ENCODE assay signal across 9 mouse cellular contexts in the genomic region with DNA sequence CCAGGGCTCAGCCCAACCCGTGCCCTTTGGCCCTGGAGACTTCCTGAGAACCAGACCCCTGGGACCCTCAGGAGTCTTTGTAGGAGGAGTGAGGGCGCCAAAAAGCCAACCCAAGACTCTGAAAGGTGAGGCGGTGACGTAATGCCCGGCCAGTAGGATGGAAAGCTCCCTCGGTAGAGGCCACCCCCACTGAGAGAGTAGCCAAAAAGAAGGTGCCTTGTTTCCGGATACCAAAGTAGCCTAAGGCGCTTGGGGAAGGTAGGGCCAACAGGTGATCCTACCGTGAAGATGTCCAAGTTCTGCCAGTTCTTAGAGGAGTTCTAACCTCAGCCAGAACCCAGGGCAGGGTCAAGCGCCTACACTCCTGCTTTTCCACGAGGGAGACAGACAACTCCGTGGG. TPM values are rescaled to one million over a fixed set of nuclear protein-coding genes. Genes with fewer than 3 reads are reported as not detected.
DNase-seq lines count a peak whose midpoint lies in the region; ATAC-seq and TF ChIP-seq lines count a peak whose summit lies in the region.
"Had no signal": no experiment of that assay in that cellular context is flagged by ENCODE, and none has a peak within 500 bp of the region (broad histone marks: within the 10 kb centered on the region; RNA-seq: fewer than 3 reads in every experiment).

No protein-coding gene starts in this region.

- peak overlapping the region; percentile 93 for H3K4me3 ChIP-seq in megakaryocyte, embryonic 14.5 days (replicated peaks)
- H3K4me3 ChIP-seq in cortical plate, adult 2 months (ENCODE audit: insufficient read depth, low read length) = peak overlapping the region; percentile 52
- peak overlapping the region; percentile 60 for H3K4me3 ChIP-seq in hindbrain, embryonic 16.5 days (ENCODE audit: low read length)
- H3K4me3 ChIP-seq in midbrain, embryonic 15.5 days = peak overlapping the region; percentile 60

- H3K4me2 ChIP-seq in hindbrain, embryonic 16.5 days (ENCODE audit: low read length) = peak overlapping the region; percentile 67
- peak overlapping the region; percentile 93 for H3K4me2 ChIP-seq in midbrain, embryonic 15.5 days

- no peak for TF ChIP-seq POLR2A in cortical plate, adult 2 months (IDR thresholded peaks at IDR 0.05; ENCODE audit: extremely low read depth, insufficient read depth, low read length)

- no peak for DNase-seq in adrenal gland, postnatal 14 days
- DNase-seq in frontal cortex, postnatal 10 days (ENCODE audit: low spot score in 2 of 2) = no peak

- H3K27me3 ChIP-seq in megakaryocyte, embryonic 14.5 days (replicated peaks) = no peaks in the 10 kb centered on the region
- H3K27me3 ChIP-seq in hindbrain, embryonic 16.5 days (replicated peaks; ENCODE audit: control insufficient read depth, insufficient read depth, low read length) = 0 out of 2 replicates have a peak, but pooled peaks cover 3% of the 10 kb centered on the region
- H3K27me3 ChIP-seq in midbrain, embryonic 15.5 days (replicated peaks) = peaks cover 9% of the 10 kb centered on the region

- H3K4me1 ChIP-seq in megakaryocyte, embryonic 14.5 days = peaks cover 84% of the 10 kb centered on the region
- peaks cover 2% of the 10 kb centered on the region; the same call in 1 of the 2 replicates for H3K4me1 ChIP-seq in cortical plate, adult 2 months (ENCODE audit: control insufficient read depth, insufficient read depth, low read length)
- peaks cover 15% of the 10 kb centered on the region for H3K4me1 ChIP-seq in hindbrain, embryonic 16.5 days (ENCODE audit: control insufficient read depth, insufficient read depth, low read depth, low read length)
- H3K4me1 ChIP-seq in midbrain, embryonic 15.5 days = peaks cover 19% of the 10 kb centered on the region

- peaks cover 50% of the 10 kb centered on the region for H3K36me3 ChIP-seq in megakaryocyte, embryonic 14.5 days (replicated peaks; ENCODE audit: low read length)
- H3K36me3 ChIP-seq in hindbrain, embryonic 16.5 days (ENCODE audit: control insufficient read depth, insufficient read depth, low read length) = no peaks in the 10 kb centered on the region
- no peaks in the 10 kb centered on the region for H3K36me3 ChIP-seq in midbrain, embryonic 15.5 days (replicated peaks)

- 29% methylated on average over 12 of the region's 12 CpGs for WGBS in hindbrain, embryonic 16.5 days
- WGBS in midbrain, embryonic 15.5 days = 38% methylated on average over 12 of the region's 12 CpGs

- H3K27ac ChIP-seq in cortical plate, adult 2 months (ENCODE audit: insufficient read depth, low read length) = 0 out of 2 replicates have a peak overlapping the region, but pooled peaks have one; percentile 3
- no peak overlapping the region for H3K27ac ChIP-seq in hindbrain, embryonic 16.5 days (ENCODE audit: low read depth, low read length)
- no peak overlapping the region for H3K27ac ChIP-seq in midbrain, embryonic 15.5 days

- ATAC-seq in megakaryocyte, adult 5-6 weeks (ENCODE audit: poor library complexity, severe bottlenecking) = no peak
- no peak for ATAC-seq in hindbrain, embryonic 16.5 days
- ATAC-seq in midbrain, embryonic 15.5 days (replicated peaks) = no peak
- ATAC-seq in granulocyte monocyte progenitor cell, adult 5-6 weeks (replicated peaks; ENCODE audit: poor library complexity, severe bottlenecking) = no peak

- H3K9ac ChIP-seq in hindbrain, embryonic 16.5 days (ENCODE audit: low read depth, low read length) = peak overlapping the region; percentile 71
- H3K9ac ChIP-seq in midbrain, embryonic 15.5 days = peak overlapping the region; percentile 48; the same call in 1 of the 2 replicates

- no peak for TF ChIP-seq CTCF in cortical plate, adult 2 months (IDR thresholded peaks at IDR 0.05; ENCODE audit: extremely low read depth, insufficient read depth, low read length)

- no peaks in the 10 kb centered on the region for H3K9me3 ChIP-seq in megakaryocyte, embryonic 14.5 days
- H3K9me3 ChIP-seq in hindbrain, embryonic 16.5 days (ENCODE audit: control insufficient read depth, low read length) = no peaks in the 10 kb centered on the region
- H3K9me3 ChIP-seq in midbrain, embryonic 15.5 days = no peaks in the 10 kb centered on the region

RNA-seq across cellular contexts. Expression of gene 1700017B05Rik, which starts 1.5 kb away (rescaled TPM):
- 78.6 and 106 TPM in 2 replicates for polyA plus RNA-seq in megakaryocyte, embryonic 14.5 days (2012; ENCODE audit: insufficient read depth, low replicate concordance)
- total RNA-seq in megakaryocyte, adult 5-6 weeks (2015) = 15.6 and 17.9 TPM in 2 replicates
- total RNA-seq in megakaryocyte, adult 5-6 weeks (2017) = 8.4 and 15.1 TPM in 2 replicates
- polyA plus RNA-seq in cortical plate, adult 2 months (2012; rRNA removed) = 4.1 and 4.7 TPM in 2 replicates
- 3.9 and 5.4 TPM in 2 replicates for polyA plus RNA-seq in hindbrain, embryonic 16.5 days (2015; fragmentation: Nextera tagmentation; extraction: Ambion mirVana)
- polyA plus RNA-seq in midbrain, embryonic 15.5 days (2015; fragmentation: Nextera tagmentation; extraction: Ambion mirVana) = 4.0 and 4.4 TPM in 2 replicates
- 36.2 and 45.6 TPM in 2 replicates for total RNA-seq in adrenal gland, postnatal 14 days (2021)
- total RNA-seq in granulocyte monocyte progenitor cell, adult 5-6 weeks (2014; fragmentation: Nextera tagmentation) = 38.6 and 43.6 TPM in 2 replicates
- total RNA-seq in granulocyte monocyte progenitor cell, adult 5-6 weeks (2017) = 18.9 and 20.0 TPM in 2 replicates

RNA-seq across cellular contexts. Expression of gene Trcg1, which starts 24.6 kb away (rescaled TPM):
- not detected in 2 replicates for polyA plus RNA-seq in megakaryocyte, embryonic 14.5 days (2012; ENCODE audit: insufficient read depth, low replicate concordance)
- total RNA-seq in megakaryocyte, adult 5-6 weeks (2015) = not detected in 2 replicates
- not detected in 2 replicates for total RNA-seq in megakaryocyte, adult 5-6 weeks (2017)
- polyA plus RNA-seq in cortical plate, adult 2 months (2012; rRNA removed) = not detected in 2 replicates
- 0.08 TPM in 1 of 2 replicates, not detected in the other for polyA plus RNA-seq in hindbrain, embryonic 16.5 days (2015; fragmentation: Nextera tagmentation; extraction: Ambion mirVana)
- not detected in 2 replicates for polyA plus RNA-seq in midbrain, embryonic 15.5 days (2015; fragmentation: Nextera tagmentation; extraction: Ambion mirVana)
- total RNA-seq in adrenal gland, postnatal 14 days (2021) = not detected in 2 replicates
- total RNA-seq in granulocyte monocyte progenitor cell, adult 5-6 weeks (2014; fragmentation: Nextera tagmentation) = not detected in 2 replicates
- total RNA-seq in granulocyte monocyte progenitor cell, adult 5-6 weeks (2017) = not detected in 2 replicates
- total RNA-seq: hematopoietic stem cell, adult 5-6 weeks had no signal

Comparison
In these comparisons a context has a peak if more than half of its experiments do, and no peak if none do; other contexts are left out.
1. RNA of gene 1700017B05Rik, which starts 1.5 kb away (polyA plus RNA-seq): 78.6 to 106 TPM in megakaryocyte, embryonic 14.5 days; 4.1 to 4.7 TPM in cortical plate, adult 2 months, 4.0 to 4.4 TPM in midbrain, embryonic 15.5 days and 3.9 to 5.4 TPM in hindbrain, embryonic 16.5 days; every median in the first group is over 10 times any median in the second.
2. Peak in every context shown above with its lines, with median percentiles within 50 percentile points of each other: H3K4me3 ChIP-seq.